Mouse (Mus musculus): Measurements from ENCODE around the gene Kcnab3.
"Not testable (repeated sequence)": the region's sequence is repeated elsewhere in the genome, so short reads cannot be mapped to it uniquely, and the experiment has no call there.

The Kcnab3 gene

DNA sequence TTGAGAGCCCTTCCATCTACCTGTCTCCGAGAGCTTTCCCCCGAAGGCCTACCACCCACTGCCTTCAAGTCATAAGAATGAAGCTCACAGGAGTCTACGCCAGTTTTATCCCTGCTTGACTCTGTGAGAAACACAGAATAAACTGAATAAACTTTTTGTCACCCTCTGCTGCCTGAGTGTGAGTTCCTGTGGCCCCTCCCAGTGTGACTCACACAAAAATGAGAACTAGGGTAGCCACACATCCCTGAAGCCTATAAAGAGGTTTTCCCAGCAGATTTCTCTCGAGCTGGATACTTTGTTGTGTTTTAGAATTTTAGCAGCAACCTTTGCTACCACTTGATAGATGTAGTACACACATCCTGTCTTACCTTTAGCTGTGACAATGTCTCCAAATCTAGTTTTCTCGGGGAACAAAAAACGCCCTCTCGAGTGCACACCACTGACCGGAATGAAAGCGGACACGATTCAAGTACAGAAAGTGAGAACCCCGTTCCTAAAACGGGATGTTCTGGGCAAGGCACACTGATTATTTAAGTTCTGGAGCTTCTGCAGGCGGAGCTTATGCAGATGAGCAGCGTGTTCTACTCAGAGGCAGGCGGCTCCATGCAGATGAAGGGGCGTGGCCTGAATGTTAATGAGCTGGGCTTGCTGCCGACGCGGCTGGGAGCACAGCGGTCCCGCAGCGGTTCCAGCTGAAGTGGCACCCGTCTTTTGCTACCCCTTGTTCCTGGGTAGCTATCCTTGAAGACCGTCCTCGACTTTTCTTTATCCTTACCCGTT lies at the start of gene Kcnab3:
Kcnab3 (plus strand) TSS at position 631 of the 780 bp plus-strand sequence.
- peak; percentile 93 for DNase-seq (ENCODE audit: low read depth, low spot score)

DNA sequence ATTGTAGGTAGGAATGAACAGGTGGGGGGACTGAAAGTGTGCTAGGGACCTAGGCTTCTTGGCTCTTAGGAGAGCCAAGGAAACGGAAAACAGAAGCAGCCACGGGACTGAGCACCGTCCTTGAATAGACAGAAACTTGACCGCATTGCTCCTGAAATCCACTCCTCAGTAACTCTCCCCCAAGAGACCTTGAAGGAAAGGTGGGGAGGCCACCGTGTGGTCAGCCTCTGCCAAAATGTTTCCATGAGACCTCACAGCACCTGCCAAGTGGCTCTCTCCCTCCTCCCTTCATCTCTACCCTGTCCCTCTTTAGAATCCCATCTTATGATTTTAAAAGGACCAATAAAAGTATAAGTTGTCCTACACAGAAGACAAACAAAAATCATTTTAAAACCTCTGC lies 48.8 kb upstream of the Kcnab3 start:
- DNase-seq (ENCODE audit: low read depth, low spot score) = no peak

DNA sequence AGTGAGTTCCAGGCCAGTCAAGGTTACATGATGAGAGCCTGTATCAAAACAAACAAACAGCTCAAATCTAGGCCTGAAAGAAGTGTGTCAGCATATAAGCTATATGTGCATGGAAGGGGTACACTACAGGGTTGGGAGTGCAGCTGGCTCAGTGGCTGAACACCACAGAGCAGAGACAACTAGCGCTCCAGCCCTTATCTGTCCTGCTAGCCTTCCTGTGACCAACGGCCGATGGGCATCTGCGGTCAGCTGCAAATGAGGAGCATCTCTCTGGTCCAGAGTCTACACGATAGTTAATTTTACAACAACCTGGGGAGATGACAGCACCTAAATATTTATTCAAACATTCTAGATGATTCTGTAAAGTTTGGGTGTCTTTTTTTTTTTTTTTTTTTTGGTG lies 34.9 kb upstream of the Kcnab3 start:
- no peak for DNase-seq (ENCODE audit: low read depth, low spot score)

DNA sequence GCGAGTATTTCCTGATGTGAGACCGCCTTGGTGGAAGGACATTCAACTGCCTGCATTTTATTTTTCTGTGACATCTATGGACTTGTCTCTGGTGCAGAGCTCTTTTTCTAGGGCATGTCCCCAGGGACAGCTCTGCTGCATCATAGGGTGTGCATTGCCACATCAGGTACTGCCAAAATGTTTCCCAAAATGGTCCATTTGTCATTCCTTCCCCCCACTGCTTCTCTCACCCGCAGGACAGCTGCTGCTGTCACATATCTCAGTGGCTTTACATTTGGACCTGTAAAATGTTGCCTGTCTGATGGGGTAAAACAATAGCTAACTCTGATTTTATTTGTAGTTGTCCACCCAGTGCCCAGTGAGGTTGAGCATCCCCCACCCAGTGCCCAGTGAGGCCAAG lies 30.8 kb upstream of the Kcnab3 start:
- no peak for DNase-seq (ENCODE audit: low read depth, low spot score)

DNA sequence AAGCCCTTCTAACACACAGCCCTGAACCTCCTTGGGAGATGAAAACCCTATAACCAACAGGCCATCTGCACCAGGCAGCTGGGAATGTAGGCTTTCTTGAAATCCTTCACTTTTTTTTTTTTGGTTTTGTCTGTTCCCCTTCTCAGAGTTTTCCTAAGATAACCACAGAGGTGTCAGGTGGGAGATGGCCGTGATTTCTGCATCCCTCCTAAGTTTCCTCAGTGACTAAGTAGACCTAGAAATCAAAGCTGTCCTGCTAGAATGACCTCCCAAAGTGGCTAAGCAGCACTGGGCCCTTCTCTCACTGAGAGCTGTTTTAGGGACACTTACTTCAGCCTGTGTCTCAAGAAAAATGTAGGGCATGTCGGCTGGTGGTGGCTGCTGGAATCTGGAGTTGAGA lies 28.3 kb upstream of the Kcnab3 start:
- DNase-seq (ENCODE audit: low read depth, low spot score) = no peak

DNA sequence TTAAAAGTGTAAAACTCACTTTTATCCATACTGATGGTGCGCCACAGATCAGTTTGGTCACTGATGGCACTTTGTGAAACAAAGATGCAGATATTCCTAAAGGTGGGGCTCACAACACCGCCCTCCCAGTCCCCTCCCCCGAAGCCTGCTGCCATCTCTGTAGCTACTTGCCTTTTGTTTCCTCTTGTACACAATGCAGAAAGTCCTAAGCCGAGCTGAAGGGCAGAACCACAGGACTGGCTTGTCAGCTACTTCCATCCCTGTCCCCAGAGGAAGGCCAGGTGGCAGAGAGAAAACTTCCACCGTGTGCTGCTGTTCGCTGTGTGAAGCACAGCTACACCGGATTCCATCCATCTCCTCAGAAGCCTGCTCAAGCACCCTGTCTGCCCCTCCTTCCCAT lies 27.8 kb upstream of the Kcnab3 start:
- DNase-seq (ENCODE audit: low read depth, low spot score) = no peak

DNA sequence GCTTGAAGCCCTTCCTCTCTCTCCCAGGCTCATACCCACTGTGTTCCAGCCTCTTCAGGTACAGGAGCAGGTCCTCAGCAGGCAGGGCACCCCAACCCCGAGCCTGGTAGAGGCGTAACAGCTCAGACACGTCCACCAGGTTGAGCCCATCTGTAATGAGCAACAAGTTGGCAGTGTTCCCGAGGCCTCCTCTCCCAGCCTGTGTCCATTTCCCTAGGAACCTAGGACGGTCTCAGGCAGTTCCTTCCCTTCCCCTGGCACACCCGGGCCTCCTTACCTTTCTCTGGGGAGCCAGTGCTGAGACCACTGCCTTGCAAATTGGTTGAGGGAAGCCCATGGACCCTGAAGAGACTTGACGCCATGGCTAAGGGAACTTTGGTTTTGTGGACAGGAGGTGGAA lies 23.2 kb upstream of the Kcnab3 start:
- DNase-seq (ENCODE audit: low read depth, low spot score) = no peak

DNA sequence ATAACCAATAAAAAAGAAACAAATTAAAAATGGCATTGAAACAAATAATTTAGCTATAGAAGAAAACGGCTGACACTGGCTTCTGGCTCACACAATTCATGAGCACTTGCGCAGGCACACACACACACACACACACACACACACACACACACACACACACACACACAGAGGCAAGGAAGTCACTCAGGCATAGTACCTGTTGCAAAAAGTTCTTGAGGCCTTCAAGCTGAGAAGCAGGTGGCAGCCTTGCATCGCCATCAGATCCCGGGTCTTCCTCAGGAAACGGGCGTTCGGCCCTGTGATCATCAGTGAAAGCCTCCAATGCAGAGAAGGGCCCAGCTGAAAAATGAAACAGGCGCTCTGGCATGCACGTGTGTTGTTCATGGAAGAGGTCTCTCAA lies 20.8 kb upstream of the Kcnab3 start:
- DNase-seq (ENCODE audit: low read depth, low spot score) = no peak

DNA sequence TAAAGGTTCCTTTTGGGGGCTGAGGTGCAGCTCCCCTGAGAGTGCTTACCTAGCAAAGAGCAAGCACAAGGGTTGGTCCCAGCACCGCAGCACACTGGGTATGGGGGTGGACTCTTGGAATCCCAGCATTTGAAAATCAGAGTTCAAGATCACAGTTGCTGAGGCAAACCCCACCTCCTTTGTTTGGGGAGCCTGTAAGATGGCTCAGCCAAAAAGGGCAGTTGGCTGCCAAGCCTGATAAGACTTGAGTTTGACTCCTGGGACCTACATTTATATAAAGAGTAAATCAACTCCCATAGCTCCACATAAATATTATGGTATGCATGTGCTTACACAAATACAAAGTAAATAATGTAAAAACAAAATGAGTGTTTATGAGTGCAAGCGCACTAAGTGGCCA lies 20.0 kb upstream of the Kcnab3 start:
- no peak for DNase-seq (ENCODE audit: low read depth, low spot score)

DNA sequence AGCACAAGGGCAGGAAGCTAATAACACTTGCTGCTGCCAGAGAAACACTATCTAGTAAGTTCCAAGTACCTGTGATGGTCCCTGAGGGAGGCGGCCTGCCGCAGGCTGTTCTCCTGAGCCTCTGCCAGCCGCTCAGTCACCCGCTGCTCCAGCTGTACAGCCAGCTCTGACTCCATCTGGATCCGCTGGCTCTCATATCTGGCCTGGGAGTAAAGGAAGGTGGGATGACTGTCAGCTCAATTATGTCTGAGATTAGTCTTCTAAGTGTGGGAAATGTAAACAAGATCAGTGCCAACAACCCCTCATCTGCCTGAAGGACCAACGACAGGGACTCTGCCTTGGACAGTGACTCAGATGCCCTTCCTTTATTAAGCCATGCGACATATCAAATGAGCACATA lies 14.8 kb upstream of the Kcnab3 start:
- DNase-seq (ENCODE audit: low read depth, low spot score) = no peak

DNA sequence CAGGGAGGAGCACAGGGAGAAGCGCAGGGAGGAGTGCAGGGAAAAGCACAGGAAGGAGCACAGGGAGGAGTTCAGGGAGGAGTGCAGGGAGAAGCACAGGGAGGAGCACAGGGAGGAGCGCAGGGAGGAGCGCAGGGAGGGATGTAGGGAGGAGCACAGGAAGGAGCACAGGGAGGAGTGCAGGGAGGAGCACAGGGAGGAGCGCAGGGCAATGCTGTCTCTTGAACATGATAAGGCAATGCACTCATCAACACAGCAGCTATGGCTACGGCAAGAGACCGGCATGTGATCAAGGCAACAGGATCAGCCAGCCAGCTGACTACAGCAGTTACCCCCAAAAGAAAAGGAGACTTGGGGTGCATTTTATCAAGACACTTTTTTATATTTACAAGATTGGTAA lies 9.7 kb upstream of the Kcnab3 start:
- DNase-seq (ENCODE audit: low read depth, low spot score) = no peak

DNA sequence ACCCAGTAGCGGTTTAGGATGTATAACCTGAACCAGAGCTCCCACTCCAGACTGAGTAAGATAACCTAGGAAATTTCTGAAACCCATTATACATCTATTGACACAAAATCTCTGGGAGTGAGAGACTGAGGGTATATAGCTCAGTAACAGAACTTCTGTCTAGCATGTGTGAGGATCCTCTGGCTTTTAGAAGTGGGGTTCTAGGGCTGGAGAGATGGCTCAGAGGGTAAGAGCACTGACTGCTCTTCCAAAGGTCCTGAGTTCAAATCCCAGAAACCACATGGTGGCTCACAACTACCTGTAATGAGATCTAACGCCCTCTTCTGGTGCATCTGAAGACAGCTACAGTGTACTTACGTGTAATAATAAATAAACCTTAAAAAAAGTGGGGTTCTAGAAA lies 8.1 kb upstream of the Kcnab3 start:
- not testable (repeated sequence) for DNase-seq (ENCODE audit: low read depth, low spot score)

DNA sequence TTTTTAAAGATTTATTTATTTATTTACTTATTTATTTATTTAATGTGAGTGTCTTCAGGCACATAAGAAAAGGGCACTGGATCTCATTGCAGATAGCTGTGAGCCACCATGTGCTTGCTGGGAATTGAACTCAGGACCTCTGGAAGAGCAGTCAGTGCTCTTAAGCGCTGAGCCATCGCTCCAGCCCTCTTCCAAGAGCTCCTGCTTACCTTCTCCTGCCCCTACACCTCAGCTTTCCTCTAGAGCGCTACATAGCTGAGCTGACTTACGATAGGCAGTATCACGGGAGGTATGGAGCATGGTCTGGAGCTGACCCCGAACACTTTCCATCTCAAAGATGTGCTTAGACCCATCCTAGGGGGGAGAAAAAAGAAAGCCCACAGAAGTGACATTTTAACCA lies 4.5 kb upstream of the Kcnab3 start:
- DNase-seq (ENCODE audit: low read depth, low spot score) = no peak

DNA sequence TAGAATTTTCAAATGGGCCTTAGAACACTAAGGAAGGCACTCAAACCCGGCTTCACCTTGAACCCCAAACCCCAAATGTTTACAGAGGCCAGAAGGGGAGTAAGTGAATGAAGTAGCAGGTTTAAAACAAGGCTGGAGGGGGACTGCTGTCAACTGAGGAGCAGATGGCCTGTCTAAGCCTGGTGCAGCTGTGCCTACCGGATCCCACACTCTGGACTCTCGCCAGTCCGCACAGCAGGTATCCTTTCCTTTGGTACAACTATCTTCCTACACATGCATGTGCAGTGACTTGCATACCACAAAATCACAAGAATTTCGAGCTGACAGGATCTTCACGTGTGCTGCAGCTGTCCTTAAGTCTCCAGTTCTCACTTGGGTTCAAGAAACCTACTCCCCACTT lies 4.0 kb upstream of the Kcnab3 start:
- no peak for DNase-seq (ENCODE audit: low read depth, low spot score)

DNA sequence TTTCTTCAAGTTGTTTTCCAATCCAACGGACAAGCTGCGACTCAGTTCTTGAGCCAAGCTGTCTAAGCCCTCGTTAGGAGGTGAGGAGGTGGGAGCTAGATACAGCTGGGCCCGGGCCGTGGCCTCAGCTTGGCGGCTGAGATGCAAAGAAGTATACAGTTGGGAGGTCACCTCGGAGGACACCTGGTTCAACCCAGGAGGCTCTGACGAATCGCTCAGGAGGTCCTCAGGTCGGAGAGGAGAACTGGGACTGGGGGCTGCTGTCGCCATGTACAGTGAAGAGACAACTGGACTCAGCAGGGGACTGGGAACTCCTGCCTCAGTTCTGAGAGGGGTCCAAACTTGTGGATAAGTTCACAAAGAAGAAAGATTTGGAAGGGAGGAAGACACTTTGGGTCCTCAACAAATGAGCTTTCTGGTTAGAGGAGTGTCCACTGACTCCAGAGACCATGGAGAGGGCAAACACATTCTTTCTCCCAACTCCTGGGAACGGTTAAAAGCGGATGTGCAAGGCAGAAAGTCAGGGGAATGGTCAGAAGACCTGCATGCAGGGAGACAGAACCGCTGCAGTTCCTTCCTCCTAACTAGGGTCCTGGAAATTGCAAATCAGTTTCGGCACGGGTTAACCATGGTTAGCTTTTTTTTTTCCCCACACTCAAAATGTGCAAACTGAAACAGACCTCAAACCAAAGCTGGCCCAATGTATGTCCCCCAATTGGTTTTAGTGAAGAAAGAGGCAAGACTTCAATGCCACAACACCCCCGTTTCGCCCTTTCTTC lies 3.2 kb upstream of the Kcnab3 start:
- DNase-seq (ENCODE audit: low read depth, low spot score) = peak; percentile 16

DNA sequence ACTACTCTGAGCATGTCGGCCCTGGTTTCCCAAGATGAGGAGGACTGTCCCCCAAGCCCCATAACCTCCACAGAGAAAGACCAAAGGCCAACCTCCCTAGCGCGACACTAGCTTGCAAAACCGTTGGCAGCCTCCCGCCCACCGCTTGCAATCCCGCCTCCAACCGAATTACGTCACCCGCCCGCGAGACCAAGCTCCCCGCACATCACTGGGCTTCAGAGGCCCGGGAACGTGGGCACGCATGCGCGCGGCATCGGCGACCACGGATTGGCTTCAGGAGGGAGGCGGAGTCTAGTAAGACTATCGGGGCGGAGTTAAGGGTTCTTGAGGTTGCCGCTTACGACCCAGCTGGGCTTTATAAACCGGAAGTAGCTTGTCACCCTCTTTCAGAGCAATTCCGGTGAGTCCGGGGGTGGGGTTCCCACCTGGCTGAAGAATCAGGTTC lies 2.4 kb upstream of the Kcnab3 start, which contains the start of the genes Cntrob and Trappc1:
Cntrob (minus strand) TSS at position 109 of the 445 bp plus-strand sequence.
Trappc1 (plus strand) TSS at position 314 of the 445 bp plus-strand sequence.
- DNase-seq (ENCODE audit: low read depth, low spot score) = peak; percentile 100

DNA sequence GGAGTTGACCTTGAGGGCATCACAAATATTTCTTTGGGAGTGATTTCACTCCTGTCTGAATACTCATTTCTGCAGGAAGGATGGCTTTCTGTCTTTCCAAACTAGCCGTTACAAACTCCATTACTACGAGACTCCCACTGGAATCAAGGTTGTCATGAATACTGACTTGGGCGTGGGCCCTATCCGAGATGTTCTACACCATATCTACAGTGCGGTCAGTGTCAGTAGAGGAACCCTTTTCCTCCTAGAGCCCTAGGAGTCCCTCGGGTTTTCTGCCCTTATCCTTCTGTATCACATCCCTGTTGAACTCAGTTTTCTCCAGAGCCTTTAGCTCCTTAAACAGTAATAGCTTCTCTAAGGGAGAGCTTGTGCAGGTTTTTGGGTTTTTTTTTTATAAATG lies 1.3 kb upstream of the Kcnab3 start:
- no peak for DNase-seq (ENCODE audit: low read depth, low spot score)

DNA sequence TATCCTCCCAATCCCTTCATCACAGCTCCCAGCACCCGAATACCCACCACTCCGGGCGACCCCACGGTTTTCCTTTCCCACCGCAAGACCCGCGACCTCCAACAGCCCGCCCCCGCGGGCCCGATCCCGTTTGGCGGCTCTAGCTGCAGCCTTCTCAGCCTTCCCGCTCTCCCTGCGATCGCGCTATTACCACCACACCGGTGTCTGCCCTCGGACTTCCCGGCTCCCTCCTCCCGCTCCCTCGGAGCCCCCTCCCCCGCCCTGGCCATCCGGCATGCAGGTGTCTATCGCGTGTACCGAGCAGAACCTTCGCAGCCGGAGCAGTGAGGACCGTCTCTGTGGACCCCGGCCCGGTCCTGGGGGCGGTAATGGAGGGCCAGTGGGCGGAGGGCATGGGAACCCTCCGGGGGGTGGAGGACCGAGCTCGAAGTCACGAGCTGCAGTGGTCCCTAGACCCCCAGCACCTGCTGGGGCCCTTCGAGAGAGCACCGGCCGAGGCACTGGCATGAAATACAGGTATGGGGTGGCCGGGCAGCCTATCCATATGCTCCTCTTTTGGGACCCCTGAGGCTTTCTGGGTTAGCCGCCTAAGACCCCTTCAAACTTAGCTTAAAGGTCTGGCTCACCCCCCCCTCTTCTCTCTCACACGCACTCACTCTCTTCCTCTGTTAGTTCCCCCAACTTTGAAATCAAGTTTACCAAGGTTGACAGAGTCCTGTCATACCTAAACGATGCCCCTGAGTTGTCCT lies 524 bp downstream of the Kcnab3 start:
- DNase-seq (ENCODE audit: low read depth, low spot score) = no peak

DNA sequence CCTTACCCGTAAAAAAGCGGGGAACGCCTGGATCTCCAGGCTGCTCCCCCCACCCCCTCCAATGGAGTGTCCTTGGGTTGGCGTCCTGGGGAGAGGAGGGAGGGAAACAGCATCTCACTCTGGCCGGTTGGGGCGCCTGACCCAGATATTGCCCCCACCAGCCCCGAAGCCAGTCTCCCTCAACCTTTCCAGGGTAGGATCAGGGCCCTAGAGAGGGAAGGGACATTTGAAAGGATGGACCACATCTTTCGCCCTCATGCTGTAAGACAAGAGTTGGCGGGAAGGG lies 1.0 kb downstream of the Kcnab3 start:
- peak; percentile 32 for DNase-seq (ENCODE audit: low read depth, low spot score)

DNA sequence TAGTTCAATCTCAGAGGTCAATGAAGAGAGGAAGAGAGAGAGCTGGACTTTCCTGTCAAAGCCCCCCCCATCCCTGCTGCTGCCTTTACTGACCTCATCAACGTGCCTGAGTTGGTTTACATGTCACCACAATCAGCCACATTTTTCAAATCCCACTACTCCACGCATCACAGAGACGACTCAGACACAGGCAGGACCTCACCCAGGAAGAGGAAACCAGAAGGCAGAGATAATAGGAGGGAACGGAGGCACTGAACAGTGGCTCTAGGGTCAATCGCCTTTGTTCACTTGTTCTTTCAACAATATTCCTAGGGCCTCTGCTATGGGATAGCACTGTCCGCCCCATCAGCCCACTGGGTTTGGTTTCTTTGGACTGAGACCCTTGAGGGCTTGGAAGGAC lies 1.6 kb downstream of the Kcnab3 start:
- no peak for DNase-seq (ENCODE audit: low read depth, low spot score)

DNA sequence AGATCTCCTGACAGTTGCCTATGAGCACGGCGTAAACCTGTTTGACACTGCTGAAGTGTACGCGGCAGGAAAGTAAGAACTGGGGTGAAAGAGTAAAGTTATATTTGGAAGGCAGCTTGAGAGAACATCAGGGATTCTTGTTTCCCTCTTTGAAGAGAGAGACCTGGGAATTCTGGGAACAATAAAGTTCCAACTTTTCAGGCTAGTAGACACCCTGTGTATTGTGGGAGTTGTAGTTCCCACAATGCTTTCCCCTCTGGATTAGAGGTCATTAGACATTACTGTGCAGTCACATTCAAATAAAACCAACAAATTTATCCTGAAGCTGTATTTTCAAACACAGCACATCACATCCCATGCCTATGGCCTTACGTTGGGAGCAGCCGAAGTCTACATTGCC lies 2.5 kb downstream of the Kcnab3 start:
- DNase-seq (ENCODE audit: low read depth, low spot score) = no peak

DNA sequence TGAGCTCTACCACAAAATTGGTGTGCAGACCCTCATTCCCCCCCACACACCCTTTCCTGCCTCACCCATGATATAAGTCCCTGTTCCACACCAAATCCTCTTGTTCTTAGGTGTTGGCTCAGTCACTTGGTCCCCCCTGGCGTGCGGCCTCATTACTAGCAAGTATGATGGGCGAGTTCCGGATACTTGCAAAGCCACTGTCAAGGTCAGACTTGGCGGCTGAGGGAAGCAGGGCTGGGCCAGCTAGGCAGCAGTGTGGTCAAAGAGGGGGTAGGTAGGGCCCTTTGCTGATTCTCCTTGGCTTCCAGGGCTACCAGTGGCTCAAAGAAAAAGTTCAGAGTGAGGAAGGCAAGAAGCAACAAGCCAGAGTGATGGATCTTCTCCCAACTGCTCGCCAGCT lies 5.1 kb downstream of the Kcnab3 start:
- no peak for DNase-seq (ENCODE audit: low read depth, low spot score)
